Mouse (Mus musculus) right cerebral cortex, postnatal 4 days (tissue): ENCODE results near the gene Sstr2.
"Not testable (repeated sequence)": the region's sequence is repeated elsewhere in the genome, so short reads cannot be mapped to it uniquely, and the experiment has no call there.

Experiments used
- DNase-seq: peaks from one replicate; pipeline ENCODE4 v3.0.0-alpha.2; 2022

Sstr2 gene

DNA sequence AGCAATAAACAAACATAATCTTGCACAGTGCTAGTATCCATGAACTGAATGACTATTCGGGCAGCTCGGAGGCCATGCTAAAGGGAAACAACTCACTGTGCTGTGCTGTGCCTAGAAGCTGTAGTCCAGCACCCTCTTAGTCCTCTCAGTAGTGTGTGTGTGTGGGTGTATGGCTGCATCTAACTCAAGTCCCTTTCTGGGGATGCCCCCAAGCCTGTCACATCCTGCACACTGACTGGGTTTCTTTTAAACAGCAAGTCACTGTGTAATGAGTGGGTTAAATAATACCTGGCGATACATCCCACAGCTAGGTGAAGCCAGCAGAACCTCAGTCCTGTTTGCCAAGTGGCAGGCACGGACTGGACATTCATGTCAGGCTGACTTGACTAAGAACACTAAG lies 39.6 kb downstream of the Sstr2 start:
- DNase-seq = no peak

DNA sequence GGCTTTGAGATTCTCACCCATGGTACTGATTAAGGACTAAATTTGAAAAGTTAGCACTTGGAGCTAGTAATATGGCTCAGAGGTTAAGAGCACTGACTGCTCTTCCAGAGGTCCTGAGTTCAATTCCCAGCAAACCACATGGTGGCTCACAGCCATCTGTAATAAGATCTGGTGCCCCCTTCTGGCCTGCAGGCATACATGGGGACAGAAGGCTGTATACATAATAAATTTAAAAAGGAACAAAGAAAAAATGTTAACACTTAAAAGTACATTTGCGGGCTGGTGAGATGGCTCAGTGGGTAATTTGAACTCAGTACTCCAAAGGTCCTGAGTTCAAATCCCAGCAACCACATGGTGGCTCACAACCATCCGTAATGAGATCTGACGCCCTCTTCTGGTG lies 41.1 kb downstream of the Sstr2 start:
- not testable (repeated sequence) for DNase-seq

DNA sequence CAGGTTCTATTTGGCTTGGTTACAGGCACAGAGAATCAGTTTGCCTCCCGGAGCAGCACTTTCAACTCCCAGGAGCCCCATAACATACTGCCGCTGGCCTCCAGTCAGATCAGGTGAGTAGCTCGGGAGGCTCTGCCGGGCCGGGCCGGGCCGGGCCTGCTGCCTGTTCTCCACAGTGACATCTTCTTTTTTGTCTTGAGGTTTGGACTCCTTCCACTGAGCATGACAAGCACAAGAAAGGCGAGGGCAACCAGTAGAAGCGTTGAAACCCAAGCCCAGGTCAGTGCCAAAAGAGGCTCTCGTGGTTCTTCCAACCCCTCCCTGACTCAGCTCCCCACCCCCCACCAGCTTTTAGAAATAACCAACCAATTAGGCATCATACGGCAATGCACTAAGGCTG lies 41.8 kb downstream of the Sstr2 start:
- DNase-seq = no peak

DNA sequence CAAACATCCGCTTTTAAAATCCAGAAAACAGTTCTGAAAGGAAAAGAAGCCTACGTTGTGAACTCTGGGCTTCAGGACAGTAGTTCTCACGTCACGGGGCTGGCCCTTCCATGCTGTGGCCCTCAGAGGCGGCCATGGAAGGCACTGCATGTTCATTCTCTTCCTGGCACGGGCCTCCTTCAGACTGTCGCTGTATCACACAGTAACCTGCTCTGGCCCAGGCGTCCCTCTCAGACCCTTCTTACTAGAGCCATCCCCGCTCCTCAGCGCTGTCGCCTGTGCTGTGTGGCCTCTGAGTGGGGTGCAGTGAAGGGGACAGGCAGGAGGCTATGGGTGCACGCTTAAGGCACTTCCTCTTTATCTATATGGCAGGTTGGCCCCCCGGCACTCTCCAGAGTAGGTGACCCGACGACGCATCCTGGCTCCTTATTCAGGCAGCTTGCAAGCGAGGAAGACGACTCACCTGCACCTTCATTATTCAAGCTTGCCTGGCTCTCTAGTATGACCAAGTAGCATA lies 42.8 kb downstream of the Sstr2 start:
- DNase-seq = no peak

DNA sequence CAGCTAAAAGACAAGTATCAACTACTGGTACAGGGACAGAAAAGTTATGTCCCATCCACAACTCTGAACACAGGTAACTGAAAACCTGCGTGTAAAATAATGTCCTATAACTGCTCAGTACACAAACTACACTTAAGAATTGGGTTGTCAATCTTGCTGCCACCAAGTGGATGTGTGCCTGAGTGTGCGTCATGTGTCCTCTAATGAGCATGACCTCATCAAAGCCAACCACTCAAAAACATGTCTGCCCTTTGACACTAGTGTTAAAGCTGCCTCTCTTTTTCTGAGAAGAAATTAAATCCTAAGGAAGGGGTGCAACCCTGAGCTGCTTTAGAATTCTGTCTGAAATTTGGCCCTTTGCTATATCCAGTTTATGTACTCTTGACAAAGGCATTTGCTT lies 45.1 kb downstream of the Sstr2 start:
- no peak for DNase-seq

DNA sequence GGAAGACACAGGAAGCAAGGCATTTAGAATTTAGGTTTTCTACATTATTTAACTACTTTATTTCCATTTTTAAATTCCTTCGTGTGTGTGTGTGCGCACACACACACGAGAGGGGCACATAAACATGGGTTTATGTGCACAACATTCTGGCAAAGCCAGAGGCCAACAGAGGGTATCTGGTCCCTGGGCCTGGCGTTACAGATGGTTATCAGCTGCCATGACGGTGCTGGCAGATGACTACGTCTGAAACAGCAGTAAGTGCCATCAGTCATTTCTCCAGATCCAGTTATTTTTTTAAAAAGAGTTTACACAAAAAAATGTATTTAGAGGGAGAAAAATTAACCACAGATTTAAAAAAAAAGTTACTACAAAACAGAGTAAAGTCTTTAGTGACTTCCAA lies 47.1 kb downstream of the Sstr2 start:
- no peak for DNase-seq

DNA sequence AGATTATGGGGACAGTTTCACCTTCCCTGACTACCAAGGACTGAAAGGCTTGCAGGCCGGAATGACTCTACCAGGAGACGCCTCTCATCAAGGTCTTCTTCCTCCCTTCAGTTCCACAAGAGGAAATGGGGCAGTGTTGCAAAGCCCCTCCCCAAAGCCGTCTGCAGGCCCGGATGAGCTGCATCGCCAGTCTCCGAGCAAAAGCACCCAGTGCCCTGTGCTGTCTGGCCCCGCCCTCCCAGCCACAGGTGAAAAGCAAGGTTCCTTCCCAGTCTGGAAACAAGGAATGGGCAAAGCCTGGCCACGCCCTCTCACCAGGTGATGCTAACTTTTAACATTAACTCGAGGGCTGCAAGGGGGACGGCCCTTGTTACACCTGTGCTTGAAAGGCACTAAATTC lies 47.5 kb downstream of the Sstr2 start:
- no peak for DNase-seq

DNA sequence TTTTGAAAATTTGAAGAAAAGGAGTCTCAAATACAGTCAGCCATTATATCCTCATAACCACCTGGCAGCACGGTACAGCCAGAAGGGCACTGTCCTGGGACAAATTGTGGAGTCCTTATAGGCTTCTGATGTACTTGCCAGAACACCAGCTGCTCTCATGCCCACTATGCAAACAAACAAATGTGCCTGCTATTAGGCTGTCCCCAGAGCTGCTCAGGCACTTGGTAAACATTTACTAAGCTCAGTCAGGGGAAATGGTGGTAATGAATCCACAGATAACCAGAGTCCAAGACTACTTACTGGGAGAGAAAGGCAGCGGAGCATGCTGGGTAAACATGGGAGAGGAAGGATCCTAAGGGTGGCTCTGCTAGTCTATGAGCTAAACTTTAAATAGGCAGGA lies 48.0 kb downstream of the Sstr2 start:
- DNase-seq = no peak

DNA sequence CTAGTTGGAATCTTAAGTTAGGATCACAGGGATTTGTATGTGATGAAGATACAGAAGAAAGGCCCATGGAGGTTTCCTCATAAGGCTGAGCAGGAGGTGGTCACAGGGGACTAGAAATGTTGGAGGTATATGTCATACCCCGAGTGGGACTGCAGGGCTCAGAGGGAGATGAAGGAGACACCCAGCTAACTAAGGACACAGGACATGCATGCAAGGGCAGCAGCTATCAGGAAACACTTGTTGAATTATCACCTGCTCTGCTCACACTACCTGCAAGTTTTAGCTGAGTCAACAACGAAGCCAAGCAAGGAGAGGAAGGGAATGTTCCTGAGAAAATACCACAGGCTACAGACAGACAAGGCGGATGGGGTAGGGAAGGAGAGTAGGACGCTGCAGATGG lies 48.6 kb downstream of the Sstr2 start:
- no peak for DNase-seq

DNA sequence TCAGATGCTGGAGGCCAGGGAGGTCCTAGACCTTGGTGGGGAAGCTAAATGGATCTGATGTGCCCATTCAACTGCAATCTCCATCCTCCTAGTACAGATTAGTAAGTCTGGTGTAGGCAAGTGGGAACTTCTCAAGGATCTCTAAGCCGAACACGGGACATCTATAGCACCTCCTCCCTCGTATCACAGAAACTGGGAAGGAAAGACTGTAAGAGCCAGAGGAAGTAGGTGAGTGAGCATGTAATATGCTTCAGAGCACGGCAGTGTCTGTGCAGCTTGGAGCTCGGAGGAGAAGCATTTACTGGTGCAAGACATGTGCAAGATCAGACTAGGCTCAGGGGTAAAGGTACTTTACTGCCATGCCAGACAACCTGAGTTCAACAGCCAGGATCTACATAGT lies 49.7 kb downstream of the Sstr2 start:
- no peak for DNase-seq

DNA sequence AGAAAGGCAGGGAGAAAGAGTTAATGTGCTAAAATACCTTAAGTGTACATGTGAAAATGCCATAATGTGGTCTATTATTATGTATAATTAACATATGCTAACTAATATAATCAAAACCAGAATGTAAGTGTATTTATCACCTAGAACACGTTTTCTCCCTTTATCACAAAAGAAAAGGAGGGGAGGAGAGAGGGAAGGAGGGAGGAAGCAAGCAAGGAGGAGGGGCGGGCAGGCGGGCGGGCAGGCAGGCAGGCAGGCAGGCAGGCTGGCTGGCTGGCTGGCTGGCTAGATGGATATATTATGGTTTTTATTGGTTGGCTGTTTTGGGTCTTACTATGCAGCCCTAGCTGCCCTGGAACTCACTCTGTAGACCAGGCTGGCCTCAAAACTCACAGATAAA lies 50.6 kb downstream of the Sstr2 start:
- no peak for DNase-seq

DNA sequence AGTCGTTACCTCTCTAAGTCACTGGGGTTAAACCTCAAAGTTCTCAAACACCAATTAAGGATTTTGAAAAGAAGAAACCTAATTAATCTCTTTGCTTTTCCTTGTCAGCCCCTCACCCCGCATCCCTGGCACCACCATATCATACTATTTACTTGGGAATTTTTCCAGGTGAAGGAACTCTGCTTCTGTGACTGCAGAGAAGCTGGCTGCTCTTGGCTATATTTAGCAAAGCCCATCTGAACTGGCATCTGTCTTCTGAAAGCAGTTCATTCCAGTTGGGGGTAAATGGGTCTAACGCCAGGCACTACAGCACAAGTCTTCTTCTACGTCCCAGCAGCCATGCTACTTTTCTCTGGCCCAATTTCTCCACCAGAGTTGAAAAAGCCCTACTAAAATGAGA lies 54.5 kb downstream of the Sstr2 start:
- no peak for DNase-seq

DNA sequence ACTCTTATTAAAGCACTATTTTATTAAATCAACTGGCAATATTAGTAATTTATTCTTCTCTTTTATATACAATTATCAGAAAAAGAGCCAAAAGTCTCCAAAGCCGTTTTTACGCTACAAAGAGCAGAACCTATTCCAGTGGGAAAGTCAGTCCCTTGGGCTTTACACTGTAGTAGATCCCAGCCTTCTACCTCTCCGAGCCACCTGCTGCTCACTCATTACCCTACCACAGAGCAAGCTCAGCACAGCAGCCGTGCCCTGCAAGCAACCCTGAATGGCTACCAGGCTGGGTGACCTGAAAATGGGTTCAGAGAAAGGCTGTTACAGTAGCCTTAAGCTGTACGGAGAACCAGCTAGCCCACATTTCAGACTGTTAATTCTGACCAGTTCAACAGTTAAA lies 55.5 kb downstream of the Sstr2 start:
- DNase-seq = no peak
